In the genomic region with DNA sequence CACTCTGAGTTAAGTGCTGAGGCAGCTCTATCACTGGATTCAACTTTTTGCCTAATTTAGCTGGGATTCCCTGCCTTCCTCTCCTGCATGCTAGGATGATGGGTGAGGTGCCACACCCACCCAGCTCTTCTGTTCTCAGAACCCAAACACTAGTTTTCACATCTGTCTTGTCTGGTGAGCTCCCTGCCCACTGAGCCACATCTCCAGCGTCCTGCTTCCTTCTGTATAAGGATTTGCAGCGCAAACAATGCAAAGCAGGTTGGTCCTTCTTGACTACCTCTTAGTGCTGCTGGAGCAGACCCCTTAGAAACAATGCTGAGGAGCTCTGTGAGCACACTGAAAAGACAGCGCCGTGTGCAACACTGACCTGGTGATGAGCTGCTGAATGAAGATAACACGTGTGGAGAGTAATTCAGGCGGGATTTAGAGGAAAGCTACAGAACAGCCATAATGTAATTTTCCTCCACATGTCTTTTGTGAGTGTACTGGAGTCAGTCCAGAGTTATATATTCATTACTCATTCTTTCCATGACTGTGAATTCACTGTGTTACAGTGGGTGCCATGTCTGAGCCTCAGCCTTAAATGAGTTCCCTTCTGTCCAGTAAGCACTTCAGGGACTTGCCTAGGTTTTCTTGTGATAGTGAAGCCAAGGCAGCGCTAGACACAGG, we compare ENCODE assay signal across 13 mouse cellular contexts. TPM values are rescaled to one million over a fixed set of nuclear protein-coding genes. Genes with fewer than 3 reads are reported as not detected.
A peak's percentile ranks its signal among the peaks of the same experiment; 100 is the strongest.
DNase-seq lines count a peak whose midpoint lies in the region; ATAC-seq and TF ChIP-seq lines count a peak whose summit lies in the region.
"Had no signal": no experiment of that assay in that cellular context is flagged by ENCODE, and none has a peak within 500 bp of the region (broad histone marks: within the 10 kb centered on the region; RNA-seq: fewer than 3 reads in every experiment).

No protein-coding gene starts in this region.

- H3K36me3 ChIP-seq in embryonic facial prominence, embryonic 14.5 days (ENCODE audit: control insufficient read depth, insufficient read depth, low read length) = no peaks in the 10 kb centered on the region
- H3K36me3 ChIP-seq in embryonic facial prominence, embryonic 10.5 days (replicated peaks) = no peaks in the 10 kb centered on the region
- H3K36me3 ChIP-seq in kidney, adult 2 months (ENCODE audit: control insufficient read depth, insufficient read depth, low read length) = no peaks in the 10 kb centered on the region
- no peaks in the 10 kb centered on the region for H3K36me3 ChIP-seq in kidney, embryonic 14.5 days (ENCODE audit: control insufficient read depth, insufficient read depth, low read length)
- no peaks in the 10 kb centered on the region for H3K36me3 ChIP-seq in midbrain, postnatal 0 days (ENCODE audit: insufficient read depth, low read length)
- H3K36me3 ChIP-seq in midbrain, embryonic 16.5 days (ENCODE audit: control insufficient read depth, insufficient read depth, low read length) = no peaks in the 10 kb centered on the region
- H3K36me3 ChIP-seq in stomach, embryonic 16.5 days (ENCODE audit: control insufficient read depth, insufficient read depth, low read length) = no peaks in the 10 kb centered on the region

- TF ChIP-seq POLR2A in kidney, adult 2 months (IDR thresholded peaks at IDR 0.05; ENCODE audit: low read depth, low read length) = no peak

- intact Hi-C loops in left cerebral cortex, postnatal 10 days (cut with DNase I) = loop anchor here (10.0 kb wide), 1 partner anchor 88 kb away; a partner anchor contains a TSS

- H3K27ac ChIP-seq in embryonic facial prominence, embryonic 14.5 days (replicated peaks; ENCODE audit: low read depth, low read length) = peak overlapping the region; percentile 75
- H3K27ac ChIP-seq in embryonic facial prominence, embryonic 10.5 days (replicated peaks) = no peak overlapping the region
- peak overlapping the region; percentile 53; the same call in 1 of the 2 replicates for H3K27ac ChIP-seq in kidney, adult 2 months (ENCODE audit: insufficient read depth, low read depth, low read length)
- H3K27ac ChIP-seq in kidney, embryonic 14.5 days (ENCODE audit: low read depth, low read length) = no peak overlapping the region
- H3K27ac ChIP-seq in midbrain, postnatal 0 days (ENCODE audit: low read depth, low read length) = no peak overlapping the region
- H3K27ac ChIP-seq in midbrain, embryonic 16.5 days (ENCODE audit: low read length) = no peak overlapping the region
- H3K27ac ChIP-seq in stomach, embryonic 16.5 days (ENCODE audit: low read length) = peak overlapping the region; percentile 66

- no peak overlapping the region for H3K9ac ChIP-seq in embryonic facial prominence, embryonic 14.5 days (ENCODE audit: low read depth, low read length)
- H3K9ac ChIP-seq in kidney, embryonic 14.5 days (ENCODE audit: low read depth, low read length) = no peak overlapping the region
- no peak overlapping the region for H3K9ac ChIP-seq in midbrain, postnatal 0 days (replicated peaks; ENCODE audit: low read length, poor library complexity, severe bottlenecking)
- no peak overlapping the region for H3K9ac ChIP-seq in midbrain, embryonic 16.5 days (ENCODE audit: low read depth, low read length)
- H3K9ac ChIP-seq in stomach, embryonic 16.5 days (ENCODE audit: low read length) = no peak overlapping the region

- no peaks in the 10 kb centered on the region for H3K9me3 ChIP-seq in embryonic facial prominence, embryonic 14.5 days (ENCODE audit: control insufficient read depth, low read length)
- no peaks in the 10 kb centered on the region for H3K9me3 ChIP-seq in embryonic facial prominence, embryonic 10.5 days
- no peaks in the 10 kb centered on the region for H3K9me3 ChIP-seq in kidney, embryonic 14.5 days (ENCODE audit: control insufficient read depth, low read length)
- no peaks in the 10 kb centered on the region for H3K9me3 ChIP-seq in midbrain, postnatal 0 days (ENCODE audit: low read length)
- H3K9me3 ChIP-seq in midbrain, embryonic 16.5 days (replicated peaks; ENCODE audit: control insufficient read depth, low read length, poor library complexity, severe bottlenecking) = no peaks in the 10 kb centered on the region
- no peaks in the 10 kb centered on the region for H3K9me3 ChIP-seq in stomach, embryonic 16.5 days (replicated peaks; ENCODE audit: control insufficient read depth, low read length)

- peak; percentile 75 for DNase-seq in embryonic facial prominence, embryonic 14.5 days (ENCODE audit: low spot score)
- no peak for DNase-seq in embryonic facial prominence, embryonic 10.5 days (ENCODE audit: low spot score)
- no peak for DNase-seq in kidney, adult 2 months
- DNase-seq in midbrain, postnatal 0 days (ENCODE audit: low spot score) = peak; percentile 6
- no peak for DNase-seq in left cerebral cortex, postnatal 10 days (ENCODE audit: extremely low spot score in 1 of 2, low spot score in 2 of 2)
- DNase-seq: adrenal gland, postnatal 10 days; B cell, adult 2 months; cerebellum, adult 9-10 months; heart, postnatal 14 days; spleen, adult 18-20 months had no signal

- ATAC-seq in embryonic facial prominence, embryonic 14.5 days (ENCODE audit: low read depth) = peak; percentile 84
- ATAC-seq in kidney, embryonic 14.5 days (ENCODE audit: low FRiP score, low TSS enrichment) = no peak
- ATAC-seq in midbrain, postnatal 0 days (ENCODE audit: low FRiP score) = no peak
- ATAC-seq in midbrain, embryonic 16.5 days = no peak
- no peak for ATAC-seq in stomach, embryonic 16.5 days (ENCODE audit: insufficient read depth, low FRiP score)

- no peak overlapping the region for H3K4me3 ChIP-seq in embryonic facial prominence, embryonic 14.5 days (ENCODE audit: low read depth, low read length)
- H3K4me3 ChIP-seq in embryonic facial prominence, embryonic 10.5 days = no peak overlapping the region
- no peak overlapping the region for H3K4me3 ChIP-seq in kidney, adult 2 months (ENCODE audit: insufficient read depth, low read depth, low read length)
- no peak overlapping the region for H3K4me3 ChIP-seq in kidney, embryonic 14.5 days (ENCODE audit: low read length)
- no peak overlapping the region for H3K4me3 ChIP-seq in midbrain, postnatal 0 days (ENCODE audit: low read depth, low read length)
- H3K4me3 ChIP-seq in midbrain, embryonic 16.5 days (ENCODE audit: low read depth, low read length) = no peak overlapping the region
- no peak overlapping the region for H3K4me3 ChIP-seq in stomach, embryonic 16.5 days (replicated peaks; ENCODE audit: low read length)

- H3K4me2 ChIP-seq in embryonic facial prominence, embryonic 14.5 days (ENCODE audit: low read depth, low read length) = no peak overlapping the region
- H3K4me2 ChIP-seq in kidney, embryonic 14.5 days (replicated peaks; ENCODE audit: low read depth, low read length) = no peak overlapping the region
- no peak overlapping the region for H3K4me2 ChIP-seq in midbrain, postnatal 0 days (ENCODE audit: low read depth, low read length, poor library complexity, severe bottlenecking)
- H3K4me2 ChIP-seq in midbrain, embryonic 16.5 days (ENCODE audit: low read length) = no peak overlapping the region
- H3K4me2 ChIP-seq in stomach, embryonic 16.5 days (ENCODE audit: low read depth, low read length) = no peak overlapping the region

- 70% methylated on average over 7 of the region's 7 CpGs for WGBS in embryonic facial prominence, embryonic 14.5 days
- 83% methylated on average over 7 of the region's 7 CpGs for WGBS in embryonic facial prominence, embryonic 10.5 days
- WGBS in kidney, adult 2 months = 71% methylated on average over 7 of the region's 7 CpGs
- WGBS in kidney, embryonic 14.5 days = 83% methylated on average over 7 of the region's 7 CpGs
- 76% methylated on average over 7 of the region's 7 CpGs for WGBS in midbrain, postnatal 0 days
- 75% methylated on average over 7 of the region's 7 CpGs for WGBS in midbrain, embryonic 16.5 days
- 68% methylated on average over 7 of the region's 7 CpGs for WGBS in stomach, embryonic 16.5 days

- no peak for TF ChIP-seq CTCF in kidney, adult 2 months (conservative IDR thresholded peaks at IDR 0.05; ENCODE audit: insufficient read depth, insufficient read length, low read depth, low read length)
- TF ChIP-seq CTCF in midbrain, postnatal 0 days (IDR thresholded peaks at IDR 0.05) = no peak

- no peaks in the 10 kb centered on the region for H3K27me3 ChIP-seq in embryonic facial prominence, embryonic 14.5 days (replicated peaks; ENCODE audit: control insufficient read depth, insufficient read depth, low read length)
- H3K27me3 ChIP-seq in embryonic facial prominence, embryonic 10.5 days (replicated peaks; ENCODE audit: low read depth, poor library complexity, severe bottlenecking) = no peaks in the 10 kb centered on the region
- H3K27me3 ChIP-seq in kidney, adult 2 months (replicated peaks; ENCODE audit: control insufficient read depth, insufficient read depth, low read length) = no peaks in the 10 kb centered on the region; the same call in 1 of the 2 replicates
- no peaks in the 10 kb centered on the region for H3K27me3 ChIP-seq in kidney, embryonic 14.5 days (ENCODE audit: control insufficient read depth, insufficient read depth, low read length)
- H3K27me3 ChIP-seq in midbrain, postnatal 0 days (ENCODE audit: insufficient read depth, low read length) = no peaks in the 10 kb centered on the region
- no peaks in the 10 kb centered on the region for H3K27me3 ChIP-seq in midbrain, embryonic 16.5 days (ENCODE audit: control insufficient read depth, insufficient read depth, low read depth, low read length)
- no peaks in the 10 kb centered on the region for H3K27me3 ChIP-seq in stomach, embryonic 16.5 days (ENCODE audit: control insufficient read depth, insufficient read depth, low read length)

- H3K4me1 ChIP-seq in embryonic facial prominence, embryonic 14.5 days (ENCODE audit: control insufficient read depth, insufficient read depth, low read length) = 0 out of 2 replicates have a peak, but pooled peaks cover 5% of the 10 kb centered on the region
- no peaks in the 10 kb centered on the region for H3K4me1 ChIP-seq in embryonic facial prominence, embryonic 10.5 days
- H3K4me1 ChIP-seq in kidney, adult 2 months (ENCODE audit: control insufficient read depth, insufficient read depth, low read length) = 0 out of 2 replicates have a peak, but pooled peaks cover 4% of the 10 kb centered on the region
- H3K4me1 ChIP-seq in kidney, embryonic 14.5 days (ENCODE audit: control insufficient read depth, insufficient read depth, low read length) = no peaks in the 10 kb centered on the region
- H3K4me1 ChIP-seq in midbrain, postnatal 0 days (ENCODE audit: insufficient read depth, low read length) = no peaks in the 10 kb centered on the region
- H3K4me1 ChIP-seq in midbrain, embryonic 16.5 days (ENCODE audit: control insufficient read depth, insufficient read depth, low read length) = no peaks in the 10 kb centered on the region
- H3K4me1 ChIP-seq in stomach, embryonic 16.5 days (ENCODE audit: control insufficient read depth, insufficient read depth, low read length) = no peaks in the 10 kb centered on the region

RNA-seq across cellular contexts. Expression of a gene that starts 23.5 kb away (rescaled TPM):
- 8.6 and 9.2 TPM in 2 replicates for polyA plus RNA-seq in embryonic facial prominence, embryonic 14.5 days (2014; fragmentation: Nextera tagmentation; extraction: Ambion mirVana)
- 2.6 and 3.4 TPM in 2 replicates for polyA plus RNA-seq in embryonic facial prominence, embryonic 10.5 days (2016; fragmentation: Nextera tagmentation; extraction: Ambion mirVana)
- polyA plus RNA-seq in kidney, adult 2 months (2012; rRNA removed) = 4.4 and 5.3 TPM in 2 replicates
- polyA plus RNA-seq in kidney, embryonic 14.5 days (2014; fragmentation: Nextera tagmentation; extraction: Ambion mirVana) = 5.3 and 8.0 TPM in 2 replicates
- total RNA-seq in midbrain, postnatal 0 days (2014; rRNA removed) = 10.6 and 11.4 TPM in 2 replicates
- 1.6 and 2.4 TPM in 2 replicates for polyA plus RNA-seq in midbrain, postnatal 0 days (2015; fragmentation: Nextera tagmentation; extraction: Ambion mirVana)
- 3.5 and 4.3 TPM in 2 replicates for polyA plus RNA-seq in midbrain, embryonic 16.5 days (2015; fragmentation: Nextera tagmentation; extraction: Ambion mirVana)
- 5.2 and 5.7 TPM in 2 replicates for polyA plus RNA-seq in stomach, embryonic 16.5 days (2015; fragmentation: Nextera tagmentation; extraction: Ambion mirVana)
- 10 to 100 TPM in 1 of 2 experiments, 1 to 10 TPM in 1; 9.7 to 10.6 TPM for total RNA-seq in left cerebral cortex, postnatal 10 days (2021)

RNA-seq across cellular contexts. Expression of a gene that starts 43.1 kb away (rescaled TPM):
- 16.7 and 19.9 TPM in 2 replicates for polyA plus RNA-seq in embryonic facial prominence, embryonic 14.5 days (2014; fragmentation: Nextera tagmentation; extraction: Ambion mirVana)
- polyA plus RNA-seq in embryonic facial prominence, embryonic 10.5 days (2016; fragmentation: Nextera tagmentation; extraction: Ambion mirVana) = 26.6 and 27.4 TPM in 2 replicates
- polyA plus RNA-seq in kidney, adult 2 months (2012; rRNA removed) = 10.3 and 10.6 TPM in 2 replicates
- 19.0 and 19.9 TPM in 2 replicates for polyA plus RNA-seq in kidney, embryonic 14.5 days (2014; fragmentation: Nextera tagmentation; extraction: Ambion mirVana)
- 30.3 and 44.9 TPM in 2 replicates for total RNA-seq in midbrain, postnatal 0 days (2014; rRNA removed)
- 22.4 and 22.7 TPM in 2 replicates for polyA plus RNA-seq in midbrain, postnatal 0 days (2015; fragmentation: Nextera tagmentation; extraction: Ambion mirVana)
- 30.0 and 32.3 TPM in 2 replicates for polyA plus RNA-seq in midbrain, embryonic 16.5 days (2015; fragmentation: Nextera tagmentation; extraction: Ambion mirVana)
- 18.4 and 20.9 TPM in 2 replicates for polyA plus RNA-seq in stomach, embryonic 16.5 days (2015; fragmentation: Nextera tagmentation; extraction: Ambion mirVana)
- 10 to 100 TPM; 21.1 to 26.5 TPM for total RNA-seq in left cerebral cortex, postnatal 10 days (2021)

RNA-seq across cellular contexts. Expression of a gene that starts 43.2 kb away (rescaled TPM):
- 17.7 and 22.7 TPM in 2 replicates for polyA plus RNA-seq in embryonic facial prominence, embryonic 14.5 days (2014; fragmentation: Nextera tagmentation; extraction: Ambion mirVana)
- 35.3 and 36.4 TPM in 2 replicates for polyA plus RNA-seq in embryonic facial prominence, embryonic 10.5 days (2016; fragmentation: Nextera tagmentation; extraction: Ambion mirVana)
- polyA plus RNA-seq in kidney, adult 2 months (2012; rRNA removed) = 2.4 and 3.2 TPM in 2 replicates
- polyA plus RNA-seq in kidney, embryonic 14.5 days (2014; fragmentation: Nextera tagmentation; extraction: Ambion mirVana) = 23.3 and 27.4 TPM in 2 replicates
- 24.8 and 34.7 TPM in 2 replicates for total RNA-seq in midbrain, postnatal 0 days (2014; rRNA removed)
- 29.3 and 32.2 TPM in 2 replicates for polyA plus RNA-seq in midbrain, postnatal 0 days (2015; fragmentation: Nextera tagmentation; extraction: Ambion mirVana)
- polyA plus RNA-seq in midbrain, embryonic 16.5 days (2015; fragmentation: Nextera tagmentation; extraction: Ambion mirVana) = 25.0 and 26.6 TPM in 2 replicates
- polyA plus RNA-seq in stomach, embryonic 16.5 days (2015; fragmentation: Nextera tagmentation; extraction: Ambion mirVana) = 17.6 and 20.5 TPM in 2 replicates
- total RNA-seq in left cerebral cortex, postnatal 10 days (2021) = 10 to 100 TPM; 16.7 to 17.2 TPM

Comparison
In these comparisons a context has a peak if more than half of its experiments do, and no peak if none do; other contexts are left out.
1. DNase-seq: peak in embryonic facial prominence, embryonic 14.5 days (single experiment) and midbrain, postnatal 0 days (single experiment); none in embryonic facial prominence, embryonic 10.5 days (single experiment), kidney, adult 2 months (single experiment) and left cerebral cortex, postnatal 10 days (0 of 2).
2. H3K27ac ChIP-seq: peak in embryonic facial prominence, embryonic 14.5 days (single experiment), kidney, adult 2 months (single experiment) and stomach, embryonic 16.5 days (single experiment); none in embryonic facial prominence, embryonic 10.5 days (single experiment), kidney, embryonic 14.5 days (single experiment), midbrain, postnatal 0 days (single experiment) and midbrain, embryonic 16.5 days (single experiment).